Mouse (Mus musculus) layer of hippocampus, adult 2 months (tissue): ENCODE measurements around the gene Nudt3. TPM values are rescaled to one million over a fixed set of nuclear protein-coding genes. Genes with fewer than 3 reads are reported as not detected.

ENCODE experiments used
- DNase-seq, 2 experiments: peaks; one replicate each; pipeline ENCODE4 v3.0.0; 2022; ENCODE audit warnings: low spot score in 2 of 2
- H3K27ac ChIP-seq: fragments of 200-600 bp; 2 replicates; pipeline ENCODE4 v1.8.1; 2022
- H3K4me3 ChIP-seq: fragments of 200-600 bp; 2 replicates; pipeline ENCODE4 v1.8.1; 2022; ENCODE audit warnings: mild to moderate bottlenecking
- CTCF ChIP-seq: fragments of 200-600 bp; conservative IDR thresholded peaks from 2 replicates; pipeline ENCODE4 v1.8.1; 2022; ENCODE audit warnings: antibody characterized with exemption, mild to moderate bottlenecking, moderate library complexity
- long read RNA-seq, 2 experiments: library from polyadenylated mRNA; stranded (forward); transcript quantifications; one replicate each; pipeline ENCODE4 v2.0.0; 2021; ENCODE audit warnings: borderline mapping rate in 2 of 2
- total RNA-seq, 2 experiments: library from RNA; stranded (reverse); gene quantifications; 2 replicates each; pipeline ENCODE4 v1.2.3; 2021

The Nudt3 gene
- total RNA-seq: 100 to 1,000 TPM; 462 to 510 TPM
- long read RNA-seq, experiment 1, transcript Nudt3-203 (5 exons, 996 nt): minor isoform, 5 of 188 reads
- long read RNA-seq, experiment 1, transcript Nudt3-201 (5 exons, 2,223 nt): major isoform, 34 of 188 reads
- long read RNA-seq, experiment 1, partial matches to known transcripts: 0 of 188 reads
- long read RNA-seq, experiment 1, other reads (novel, unspliced or antisense): 149 of 188 reads
- long read RNA-seq, experiment 2, transcript Nudt3-201 (5 exons, 2,223 nt): major isoform, 48 of 216 reads
- long read RNA-seq, experiment 2, partial matches to known transcripts: 0 of 216 reads
- long read RNA-seq, experiment 2, other reads (novel, unspliced or antisense): 163 of 216 reads

DNA sequence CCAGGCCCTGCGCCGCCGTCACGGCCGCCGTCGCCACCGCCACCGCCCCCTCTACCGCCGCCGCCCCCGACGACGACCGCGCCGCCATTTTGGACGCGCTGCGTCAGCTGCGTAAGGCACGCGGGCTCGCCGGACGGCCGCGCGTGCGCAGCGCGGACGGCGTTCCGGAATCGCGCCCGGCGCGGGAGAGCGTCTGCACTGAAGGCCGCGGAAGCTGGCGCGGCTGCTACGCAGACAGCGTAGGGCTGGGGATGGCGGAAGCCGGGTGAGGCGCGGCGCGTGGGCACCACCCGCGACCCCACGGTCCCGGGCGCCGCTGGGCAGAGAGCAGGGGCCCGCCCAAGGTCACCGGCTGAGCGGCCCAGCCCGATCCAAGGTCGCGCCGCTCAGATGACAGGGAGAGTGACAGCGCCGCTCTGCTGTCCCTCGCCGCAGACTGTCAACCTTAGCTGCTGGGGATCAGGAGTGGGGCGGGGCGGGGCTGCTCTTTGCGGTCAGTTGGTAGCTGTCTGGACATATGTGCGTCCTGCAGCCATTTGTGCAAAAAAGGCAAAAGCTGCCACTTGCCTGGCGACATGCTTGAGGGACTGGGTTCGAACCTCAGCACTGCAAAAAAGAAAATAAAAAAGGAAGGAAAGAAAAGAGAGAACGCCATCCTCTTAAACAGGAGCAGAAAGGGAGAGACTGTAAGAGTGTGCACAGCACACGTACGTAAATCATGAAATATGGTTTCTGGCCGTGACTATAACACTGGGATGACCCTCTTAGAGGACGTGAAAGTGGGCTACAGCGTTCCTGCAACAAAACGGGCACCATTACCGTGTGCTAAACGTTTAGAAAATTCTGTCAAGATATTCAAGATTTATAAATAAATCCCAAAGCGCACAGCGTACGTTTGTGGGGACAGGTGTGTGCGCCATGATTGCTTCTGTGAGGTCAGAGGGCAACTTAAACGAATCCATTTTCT lies at the start of gene Nudt3:
Gene Nudt3, minus strand, starts transcription at position 136 of the 967 bp plus-strand sequence.
- TF ChIP-seq CTCF: peak; percentile 23
- DNase-seq: peak; percentile 83 to 90
- peak within 1 kb of the TSS; percentile 100 for H3K27ac ChIP-seq
- peak within 1 kb of the TSS; percentile 69 for H3K4me3 ChIP-seq

DNA sequence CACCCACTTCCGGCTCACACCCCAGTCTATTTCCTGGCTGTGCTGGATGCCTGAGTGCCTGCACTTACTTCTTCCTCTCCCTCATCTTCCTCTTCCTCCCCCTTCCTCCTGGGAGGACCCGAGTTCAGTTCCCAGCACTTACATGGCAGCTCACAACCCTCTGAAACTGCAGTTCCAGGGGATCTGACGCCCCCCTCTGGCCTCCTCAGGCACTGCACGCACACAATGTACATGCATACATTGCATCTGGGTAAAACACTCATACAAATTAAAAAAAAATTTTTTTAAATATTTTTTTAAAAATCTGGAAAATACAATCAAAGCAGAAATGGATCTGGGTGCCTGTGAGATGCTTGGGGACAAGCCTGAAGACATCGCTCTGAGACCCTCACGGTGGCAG lies 48.4 kb upstream of the Nudt3 start:
- DNase-seq: no peak
- peak; percentile 58 for TF ChIP-seq CTCF
- Histone ChIP-seq H3K27ac (no peak overlapping the region), H3K4me3 (no peak overlapping the region)

DNA sequence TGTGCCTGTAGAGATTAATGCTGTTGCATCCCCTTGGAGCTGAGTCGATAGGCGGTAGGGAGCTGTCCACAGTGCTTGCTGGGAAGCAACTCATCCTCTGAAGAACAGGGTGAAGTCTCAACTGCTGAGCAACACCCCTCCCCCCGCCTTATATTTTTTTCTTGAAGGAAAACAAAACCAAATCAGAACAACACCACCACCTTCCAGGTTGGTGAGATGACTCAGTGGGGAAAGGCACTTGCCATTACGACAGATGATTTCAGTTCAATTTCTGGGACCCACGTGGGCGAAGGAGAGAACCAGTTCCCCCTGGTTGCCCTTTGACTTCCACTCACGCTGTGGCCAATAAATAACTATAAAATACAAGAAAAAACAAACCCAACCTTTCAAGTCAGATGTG lies 35.5 kb upstream of the Nudt3 start:
- DNase-seq: no peak
- H3K4me3 ChIP-seq: no peak overlapping the region
- H3K27ac ChIP-seq: no peak overlapping the region
- no peak for TF ChIP-seq CTCF

DNA sequence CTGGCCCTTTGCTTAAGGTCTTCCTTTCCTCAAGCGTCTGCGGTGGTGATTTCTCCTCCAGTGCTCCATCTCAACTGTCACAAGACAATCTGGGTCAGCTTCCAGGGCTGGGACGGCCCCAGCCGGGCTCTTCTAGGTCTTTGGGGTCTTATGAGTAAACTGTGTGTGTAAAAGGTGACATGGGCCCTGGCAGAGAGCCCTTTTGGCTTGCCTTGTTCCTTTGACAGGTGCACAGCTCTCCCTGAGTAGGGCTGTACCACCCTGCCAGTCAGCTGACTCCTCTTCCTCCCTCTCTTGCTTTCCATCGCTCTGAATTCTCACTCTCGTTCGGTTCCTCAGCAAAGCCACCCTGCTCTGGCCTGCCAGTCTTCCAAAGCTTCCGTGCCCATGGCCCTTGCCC lies 33.8 kb upstream of the Nudt3 start:
- DNase-seq: no peak
- Histone ChIP-seq H3K27ac (peak overlapping the region; percentile 96), H3K4me3 (peak overlapping the region; percentile 73)
- no peak for TF ChIP-seq CTCF

DNA sequence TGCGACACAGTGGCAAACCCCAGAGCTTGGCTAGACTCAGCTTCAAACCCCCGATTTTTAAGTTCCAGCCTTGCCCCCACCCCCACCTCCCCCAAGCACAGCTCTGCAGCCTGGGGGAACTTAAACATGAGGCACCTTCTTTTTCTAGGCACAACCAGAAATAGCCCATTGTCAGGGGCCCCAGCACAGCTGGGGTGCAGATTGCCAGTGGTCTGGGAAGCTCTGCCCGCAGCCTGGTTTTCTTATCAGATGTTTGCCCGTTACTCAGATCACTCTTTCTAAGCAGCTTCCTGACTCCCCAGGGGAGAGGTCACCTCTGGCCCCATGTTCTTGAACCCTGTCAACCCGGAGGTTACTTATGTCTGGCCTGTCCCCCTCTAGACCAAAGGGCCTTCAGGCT lies 33.1 kb upstream of the Nudt3 start:
- no peak for DNase-seq
- peak overlapping the region; percentile 73 for H3K4me3 ChIP-seq
- no peak for TF ChIP-seq CTCF
- H3K27ac ChIP-seq: peak overlapping the region; percentile 96

DNA sequence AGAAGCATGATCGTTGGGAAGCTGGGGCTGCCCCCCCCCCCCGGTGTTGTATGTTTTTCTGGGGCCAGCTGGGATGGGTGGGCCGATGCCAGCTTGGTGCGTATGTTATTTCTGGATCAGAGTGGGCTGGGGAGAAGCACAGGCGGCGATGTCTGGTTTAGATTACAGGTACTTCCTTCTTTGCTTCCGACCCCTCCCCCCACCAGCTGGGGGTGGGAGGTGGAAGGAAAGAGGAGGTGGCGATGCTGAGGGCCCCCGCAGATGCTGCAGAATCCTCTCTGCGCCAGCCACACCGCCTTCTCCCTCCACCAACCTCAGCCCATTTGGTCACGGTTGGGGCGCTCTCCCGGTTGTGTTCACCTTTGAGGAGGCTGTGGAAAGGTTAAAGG lies 32.7 kb upstream of the Nudt3 start:
- peak overlapping the region; percentile 96 for H3K27ac ChIP-seq
- H3K4me3 ChIP-seq: peak overlapping the region; percentile 73
- TF ChIP-seq CTCF: no peak
- DNase-seq: peak; percentile 83 to 84

DNA sequence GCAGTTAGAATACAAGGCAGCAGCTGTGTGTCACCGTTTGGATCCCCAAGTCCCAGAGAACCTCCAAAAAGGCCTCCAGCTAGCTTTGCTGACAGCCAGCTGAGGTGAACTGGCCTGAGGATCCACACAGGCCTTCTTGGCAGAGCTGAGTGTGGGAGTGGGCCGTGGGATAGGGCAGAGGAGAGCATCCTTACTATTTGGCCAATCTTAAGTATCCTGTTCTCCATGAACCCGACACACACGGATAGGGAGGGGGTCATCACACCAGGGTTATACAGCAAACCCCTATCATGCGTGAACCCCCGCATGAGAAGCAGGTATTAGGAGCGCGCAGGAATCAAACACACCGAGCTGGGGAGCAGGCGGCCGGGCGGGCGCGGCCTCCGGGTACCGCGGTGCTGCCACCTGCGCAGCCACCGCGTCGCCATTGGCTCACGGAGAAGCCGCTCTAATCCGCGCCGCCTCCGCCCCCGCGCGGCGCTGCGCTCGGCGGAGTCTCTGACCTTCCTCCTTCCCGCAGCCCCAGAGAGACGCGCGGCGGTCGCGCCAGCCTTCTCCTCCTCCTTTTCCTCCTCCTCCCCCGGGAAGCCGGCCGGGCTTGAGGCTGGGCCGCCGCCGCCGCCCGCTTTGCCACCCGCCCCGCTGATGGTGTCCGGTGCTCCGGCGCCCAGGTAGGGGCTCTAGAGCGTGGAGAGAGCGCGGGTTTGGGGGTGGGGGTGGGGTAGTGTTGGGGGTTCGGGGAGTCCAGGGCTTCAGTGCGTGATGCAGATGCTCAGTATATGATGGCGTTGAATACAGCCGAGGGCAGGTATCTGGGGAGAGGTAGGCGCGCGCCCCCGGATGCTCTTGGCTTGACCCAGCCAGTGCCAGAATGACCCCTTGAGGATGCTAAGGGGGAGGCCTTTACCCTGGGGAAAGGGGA lies 32.1 kb upstream of the Nudt3 start, which contains the start of gene Pacsin1:
Gene Pacsin1, plus strand, starts transcription at position 421 of the 922 bp plus-strand sequence.
- TF ChIP-seq CTCF: no peak
- H3K4me3 ChIP-seq: peak within 1 kb of the TSS; percentile 73
- DNase-seq: peak; percentile 74 to 75
- H3K27ac ChIP-seq: peak within 1 kb of the TSS; percentile 96

DNA sequence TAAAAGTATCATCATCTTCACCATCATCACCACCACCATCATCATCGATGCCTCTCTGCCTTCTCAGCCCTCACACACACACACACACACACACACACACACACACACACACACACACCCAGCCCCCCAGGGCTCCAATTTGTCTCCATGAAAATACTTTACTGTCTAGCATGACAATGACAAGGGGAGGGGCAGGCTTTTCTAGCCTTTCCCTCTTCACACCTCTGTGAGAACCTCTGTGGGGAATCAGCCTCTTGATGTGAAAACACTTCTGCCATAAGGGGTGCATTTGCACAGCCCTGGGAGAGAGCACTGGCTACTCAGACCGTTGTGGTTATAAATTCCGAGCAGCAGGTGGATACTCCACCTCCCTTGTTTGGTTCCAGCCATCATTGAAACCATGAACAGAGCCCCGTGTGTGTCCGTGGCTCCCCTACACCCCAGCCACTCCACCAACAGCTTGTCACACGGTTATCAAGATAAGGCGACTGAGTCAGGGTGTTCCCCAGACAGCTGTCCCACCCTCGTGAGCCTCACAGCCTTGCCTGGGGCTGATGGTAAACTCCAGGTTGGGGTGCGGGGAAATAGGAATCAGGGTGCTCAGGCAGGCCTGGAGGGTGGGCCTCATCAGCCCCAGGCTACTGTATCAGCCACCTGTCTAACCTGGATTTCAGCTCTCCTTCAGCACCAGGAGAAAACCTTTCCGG lies 30.1 kb upstream of the Nudt3 start:
- Histone ChIP-seq H3K27ac (no peak overlapping the region), H3K4me3 (no peak overlapping the region)
- DNase-seq: no peak
- TF ChIP-seq CTCF: no peak

DNA sequence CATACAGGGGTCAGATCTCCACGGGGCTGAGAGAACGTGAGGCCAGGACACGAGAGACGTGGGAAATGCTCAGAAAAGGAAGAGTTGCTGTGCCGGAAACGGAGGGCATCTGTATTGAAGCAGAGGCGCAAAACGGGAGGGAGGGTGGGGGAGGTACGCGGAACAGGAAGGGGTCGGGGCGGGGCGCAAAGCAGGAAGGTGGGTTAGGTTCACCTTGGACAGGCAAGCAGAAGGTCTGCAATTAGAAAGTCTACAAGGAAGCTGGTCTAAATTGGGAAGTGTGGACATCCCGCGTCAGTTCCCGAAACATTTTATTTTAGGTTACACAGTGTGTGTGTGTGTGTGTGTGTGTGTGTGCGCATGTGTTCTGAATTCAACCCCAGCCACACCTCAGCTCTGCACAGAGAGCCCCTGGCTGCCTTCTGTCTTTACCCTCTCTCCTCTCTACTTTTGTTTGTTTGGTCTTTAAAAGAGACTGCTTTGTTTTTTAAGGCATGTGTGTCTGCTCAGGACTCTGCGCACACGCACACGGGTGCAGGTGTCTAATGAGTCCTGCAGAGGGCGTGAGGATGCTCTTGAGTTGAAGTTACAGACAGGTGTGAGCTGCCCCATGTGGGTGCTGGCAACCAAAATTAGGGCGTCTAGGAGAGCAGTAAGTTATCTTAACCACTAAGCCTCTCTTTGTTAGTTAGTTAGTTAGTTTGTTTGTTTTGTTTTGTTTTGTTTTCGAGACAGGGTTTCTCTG lies 28.9 kb upstream of the Nudt3 start:
- H3K27ac ChIP-seq: no peak overlapping the region
- H3K4me3 ChIP-seq: no peak overlapping the region
- no peak for TF ChIP-seq CTCF
- DNase-seq: no peak

DNA sequence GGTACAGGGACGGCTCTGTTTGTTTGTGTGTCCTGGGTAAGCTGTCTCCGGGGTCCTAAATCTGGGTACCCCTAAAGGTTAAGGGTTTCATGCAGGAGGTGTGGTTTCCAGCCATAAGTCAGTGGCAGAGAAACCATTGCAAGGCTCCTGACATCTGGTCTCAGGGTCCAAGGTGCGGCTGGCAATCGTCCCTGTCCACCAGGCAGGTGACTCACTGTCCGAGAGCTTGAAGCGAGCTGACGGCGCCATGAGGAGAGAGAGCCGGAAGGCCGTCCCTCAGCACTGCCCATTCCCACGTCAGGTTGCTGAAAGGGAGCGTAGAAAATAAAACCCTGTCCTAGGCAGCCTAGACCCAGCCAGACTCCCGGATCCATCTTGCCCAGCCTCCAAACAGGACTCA lies 27.3 kb upstream of the Nudt3 start:
- TF ChIP-seq CTCF: no peak
- no peak overlapping the region for H3K4me3 ChIP-seq
- DNase-seq: no peak
- no peak overlapping the region for H3K27ac ChIP-seq

DNA sequence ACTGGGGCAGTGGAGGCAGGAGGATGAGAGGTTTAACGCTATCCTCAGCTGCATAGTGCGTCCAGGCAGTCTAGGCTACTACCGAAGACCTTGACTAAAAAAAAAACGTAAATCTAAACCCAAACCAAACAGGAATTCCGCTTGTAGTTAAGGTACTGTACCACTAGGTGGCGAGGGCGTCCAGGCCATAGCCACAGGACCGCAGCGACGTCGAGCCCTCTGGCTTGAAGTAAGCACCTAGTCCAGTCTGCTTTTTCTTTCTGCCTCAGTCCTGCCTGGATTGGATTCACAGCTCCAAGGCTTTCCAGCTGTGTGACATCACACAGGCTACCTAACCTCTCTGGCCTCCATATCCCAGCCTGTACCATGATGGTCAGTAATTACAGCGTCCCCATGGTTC lies 26.9 kb upstream of the Nudt3 start:
- H3K4me3 ChIP-seq: no peak overlapping the region
- no peak overlapping the region for H3K27ac ChIP-seq
- peak; percentile 89 for TF ChIP-seq CTCF
- DNase-seq: peak in 1 of 2 experiments; percentile 62
